Mouse (Mus musculus): ENCODE measurements around the gene Borcs7.
"Not testable (repeated sequence)": the region's sequence is repeated elsewhere in the genome, so short reads cannot be mapped to it uniquely, and the experiment has no call there.

Gene Borcs7

GRCm38 (mm10) chr19:46718150-46718549 is 28.4 kb downstream of the Borcs7 start:
- no peak for DNase-seq

- no peak for DNase-seq
Measured at GRCm38 (mm10) chr19:46724411-46724810, 34.7 kb downstream of the Borcs7 start.

GRCm38 (mm10) chr19:46726142-46726541 is 36.4 kb downstream of the Borcs7 start:
- no peak for DNase-seq

GRCm38 (mm10) chr19:46727140-46727736 is 37.5 kb downstream of the Borcs7 start:
- DNase-seq: no peak

- no peak for DNase-seq
Measured at GRCm38 (mm10) chr19:46727945-46728540, 38.3 kb downstream of the Borcs7 start.

- no peak for DNase-seq
Measured at GRCm38 (mm10) chr19:46728909-46729308, 39.2 kb downstream of the Borcs7 start.

GRCm38 (mm10) chr19:46731351-46731750 is 41.6 kb downstream of the Borcs7 start:
- no peak for DNase-seq

- not testable (repeated sequence) for DNase-seq
Measured at GRCm38 (mm10) chr19:46732673-46733072, 43.0 kb downstream of the Borcs7 start.

- DNase-seq: no peak
Measured at GRCm38 (mm10) chr19:46733626-46734025, 43.9 kb downstream of the Borcs7 start.

GRCm38 (mm10) chr19:46735241-46735640 is 45.5 kb downstream of the Borcs7 start:
- no peak for DNase-seq

- DNase-seq: no peak
Measured at GRCm38 (mm10) chr19:46737106-46737505, 47.4 kb downstream of the Borcs7 start.

GRCm38 (mm10) chr19:46740341-46741008 is 50.8 kb downstream of the Borcs7 start:
- DNase-seq: peak in 1 of 2 experiments; percentile 52

GRCm38 (mm10) chr19:46741574-46741973 is 51.9 kb downstream of the Borcs7 start:
- no peak for DNase-seq

GRCm38 (mm10) chr19:46744681-46745080 is 55.0 kb downstream of the Borcs7 start:
- no peak for DNase-seq

- no peak for DNase-seq
Measured at GRCm38 (mm10) chr19:46747799-46748198, 58.1 kb downstream of the Borcs7 start.

GRCm38 (mm10) chr19:46752235-46752634 is 62.5 kb downstream of the Borcs7 start:
- no peak for DNase-seq

Data from spleen, adult 18-20 months (tissue).